Mouse (Mus musculus) fibroblast of lung, adult 2 months (primary cell): ENCODE measurements around the gene Git2.
A peak's percentile ranks its signal among the peaks of the same experiment; 100 is the strongest.

ENCODE experiments used
- DNase-seq: peaks from one replicate; pipeline ENCODE4 v3.0.0-alpha.2; 2011; ENCODE audit warnings: low read depth

Gene Git2

GRCm38 (mm10) chr5:114720784-114721183 is 54.5 kb downstream of the Git2 start:
- DNase-seq: no peak

GRCm38 (mm10) chr5:114719928-114720270 is 55.4 kb downstream of the Git2 start:
- DNase-seq: no peak

- no peak for DNase-seq
Observed at GRCm38 (mm10) chr5:114719003-114719927, 56.1 kb downstream of the Git2 start.

DNA sequence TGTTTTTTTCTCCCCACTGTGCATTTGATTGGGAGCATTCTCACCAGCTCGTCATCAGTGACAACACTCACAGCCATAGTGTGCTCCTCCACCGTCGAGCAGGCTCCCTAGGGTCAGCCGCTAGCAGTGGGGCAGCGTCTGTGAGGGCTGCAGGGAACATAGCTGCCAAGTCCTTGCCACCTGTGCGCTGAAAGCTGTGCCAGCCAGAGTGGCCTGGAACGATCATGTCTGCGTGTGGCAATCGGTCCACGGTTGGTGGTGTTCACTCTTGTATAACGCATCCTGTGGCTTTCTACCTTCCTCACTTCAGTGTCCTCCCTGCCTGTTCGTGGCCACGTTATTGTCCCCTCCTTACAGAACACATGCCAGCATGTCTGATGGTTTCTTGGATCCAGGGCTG is 56.8 kb downstream of the Git2 start:
- DNase-seq: no peak

- no peak for DNase-seq
Observed at GRCm38 (mm10) chr5:114717937-114718336, 57.4 kb downstream of the Git2 start.

- no peak for DNase-seq
Observed at GRCm38 (mm10) chr5:114717292-114717691, 58.0 kb downstream of the Git2 start.

GRCm38 (mm10) chr5:114714551-114714950 is 60.8 kb downstream of the Git2 start:
- DNase-seq: no peak

GRCm38 (mm10) chr5:114709357-114709756 is 66.0 kb downstream of the Git2 start:
- no peak for DNase-seq

GRCm38 (mm10) chr5:114708491-114708890 is 66.8 kb downstream of the Git2 start:
- no peak for DNase-seq

- DNase-seq: peak; percentile 83
Observed at GRCm38 (mm10) chr5:114707265-114708068, 67.8 kb downstream of the Git2 start, which contains the start of gene Tchp. Tchp (plus strand) TSS chr5:114707760.

DNA sequence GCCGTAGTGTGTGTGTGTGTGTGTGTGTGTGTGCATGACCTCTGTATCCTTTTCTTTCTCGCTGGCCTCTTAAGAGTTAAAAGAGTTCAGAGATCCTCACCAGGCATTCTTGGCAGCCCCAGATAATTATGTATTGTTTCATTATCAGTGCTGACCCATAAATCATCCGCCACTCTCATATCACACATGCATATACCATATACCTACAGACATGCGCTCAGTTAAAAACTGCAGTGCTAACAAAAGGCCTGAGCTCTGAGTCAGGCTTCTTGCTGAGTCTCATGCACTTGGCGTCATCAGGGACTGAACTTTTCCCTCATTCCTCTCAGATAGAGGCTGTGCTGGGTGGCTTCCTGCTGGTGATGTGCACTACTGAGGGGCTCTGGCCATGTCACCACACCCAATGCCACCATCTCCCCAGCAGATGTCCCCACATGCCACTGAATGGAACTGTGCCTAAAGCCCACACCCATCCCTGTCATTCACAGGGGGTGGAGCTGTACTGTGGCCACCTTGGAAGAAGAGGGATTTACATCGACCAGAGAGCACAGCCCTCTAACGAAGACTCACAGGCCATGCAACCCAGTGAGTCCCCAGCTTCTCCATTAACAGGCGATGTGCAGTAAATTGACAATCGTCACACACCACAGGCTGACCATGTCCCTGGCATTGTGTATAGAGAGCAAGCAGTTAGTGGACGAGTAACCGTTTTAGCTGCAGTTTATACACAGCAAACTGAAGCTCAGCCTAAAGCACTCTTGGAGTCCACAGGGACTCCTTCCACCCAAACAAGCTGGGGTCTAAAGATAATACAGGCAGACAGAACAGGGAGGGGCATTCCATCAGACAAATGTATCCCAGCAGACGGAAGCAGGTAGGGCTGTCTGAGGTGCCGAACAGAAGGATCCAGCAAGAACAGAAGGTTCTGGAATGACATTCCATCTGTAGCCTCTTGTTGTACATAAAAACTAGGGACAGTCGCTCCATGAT is 72.6 kb downstream of the Git2 start:
- DNase-seq: no peak

GRCm38 (mm10) chr5:114699015-114699414 is 76.3 kb downstream of the Git2 start:
- no peak for DNase-seq

GRCm38 (mm10) chr5:114698044-114698746 is 77.1 kb downstream of the Git2 start:
- no peak for DNase-seq

DNA sequence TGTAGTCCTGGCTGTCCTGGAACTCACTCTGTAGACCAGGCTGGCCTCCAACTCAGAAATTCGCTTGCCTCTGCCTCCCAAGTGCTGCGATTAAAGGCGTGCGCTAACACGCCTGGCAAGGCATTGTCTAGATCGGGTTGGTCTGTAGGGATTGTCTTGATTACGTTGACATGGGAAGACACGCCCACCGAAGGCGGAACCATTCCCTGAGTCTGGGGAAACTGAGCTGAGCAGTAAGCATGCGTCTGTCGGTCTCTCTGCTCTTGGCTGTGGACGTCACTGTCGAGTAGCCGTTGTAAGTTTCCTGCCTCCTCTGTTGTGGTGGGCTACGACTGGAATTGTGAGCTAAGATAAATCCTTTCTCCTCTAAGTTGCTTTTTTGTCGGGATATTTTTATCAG is 78.4 kb downstream of the Git2 start:
- DNase-seq: no peak

GRCm38 (mm10) chr5:114695775-114696174 is 79.5 kb downstream of the Git2 start:
- DNase-seq: no peak

GRCm38 (mm10) chr5:114690633-114691567 is 84.4 kb downstream of the Git2 start, which contains the start of gene Gltp:
Gltp (minus strand) TSS chr5:114690984.
- peak; percentile 60 for DNase-seq

DNA sequence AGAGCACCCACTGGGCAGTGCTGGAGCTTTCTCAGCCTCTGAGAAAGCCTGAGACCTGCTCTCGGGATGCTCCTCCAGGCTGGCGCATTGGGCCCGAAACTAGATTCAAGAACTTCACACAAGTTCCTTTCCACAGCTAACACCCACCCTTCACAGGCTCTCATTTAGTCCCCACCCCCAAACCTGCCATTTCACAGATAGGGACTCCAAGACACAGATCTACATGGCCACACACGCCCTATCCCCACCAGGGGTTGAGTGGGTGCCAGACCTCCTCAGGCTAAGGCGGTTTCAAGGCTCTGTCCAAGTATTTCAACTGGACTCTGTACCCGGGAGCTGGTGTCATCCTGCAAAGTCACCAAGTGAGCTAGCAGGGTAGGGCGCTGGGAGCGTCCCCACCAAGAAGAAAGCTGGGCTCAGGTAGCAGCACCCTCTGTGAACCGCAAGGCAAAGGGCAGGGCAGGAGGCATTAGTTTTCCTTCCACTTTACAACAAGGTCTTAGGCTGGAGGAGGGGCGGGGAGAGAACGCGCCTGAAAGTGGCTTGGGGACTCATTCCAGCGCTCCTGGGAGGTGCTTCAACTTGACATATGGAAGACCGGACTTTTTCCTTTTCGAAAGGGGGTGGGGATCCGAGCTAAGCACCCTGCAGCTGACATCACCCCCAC is 85.5 kb downstream of the Git2 start:
- DNase-seq: no peak

- DNase-seq: no peak
Observed at GRCm38 (mm10) chr5:114688703-114689102, 86.6 kb downstream of the Git2 start.

GRCm38 (mm10) chr5:114687901-114688300 is 87.4 kb downstream of the Git2 start:
- no peak for DNase-seq
